Mouse (Mus musculus) thymus, postnatal 0 days (tissue): Measurements from ENCODE around the gene Mib2. TPM values are rescaled to one million over a fixed set of nuclear protein-coding genes. Genes with fewer than 3 reads are reported as not detected.
"Not testable (repeated sequence)": the region's sequence is repeated elsewhere in the genome, so short reads cannot be mapped to it uniquely, and the experiment has no call there.

Experiments
- DNase-seq: peaks from one replicate; pipeline ENCODE4 v3.0.0-alpha.2; 2015; ENCODE audit warnings: low spot score
- polyA plus RNA-seq: library from polyadenylated mRNA; unstranded; fragments of >200 nt; fragmentation: Nextera tagmentation; extraction: Ambion mirVana; gene quantifications from 2 replicates; pipeline ENCODE4 v1.2.1, GENCODE M21; 2015

The Mib2 gene
- polyA plus RNA-seq, 1 experiment from 2014 or later: 14.2 TPM

GRCm38 (mm10) chr4:155672082-155672481 is 3.1 kb upstream of the Mib2 start:
- DNase-seq: no peak

DNA sequence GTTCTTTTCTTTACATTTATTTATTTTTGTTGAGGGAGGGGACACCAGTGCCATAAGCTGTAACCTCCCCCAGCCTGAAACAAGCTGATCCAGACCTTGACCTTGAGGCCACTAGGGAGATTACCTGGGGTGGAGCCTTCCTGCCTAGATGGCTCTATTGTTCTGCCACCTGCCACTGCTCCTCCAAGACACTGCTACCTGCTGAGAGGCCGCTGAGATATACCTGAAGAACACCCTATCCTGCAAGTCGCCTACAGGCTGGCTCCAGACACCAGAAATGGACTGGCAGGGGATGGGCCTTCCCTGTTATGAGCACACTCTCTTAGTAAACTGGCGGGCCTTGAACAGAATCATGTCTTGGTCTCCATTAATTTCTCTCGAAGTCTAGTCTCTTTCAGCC is 1.2 kb upstream of the Mib2 start:
- not testable (repeated sequence) for DNase-seq

GRCm38 (mm10) chr4:155669598-155670075 is 639 bp upstream of the Mib2 start:
- DNase-seq: no peak

DNA sequence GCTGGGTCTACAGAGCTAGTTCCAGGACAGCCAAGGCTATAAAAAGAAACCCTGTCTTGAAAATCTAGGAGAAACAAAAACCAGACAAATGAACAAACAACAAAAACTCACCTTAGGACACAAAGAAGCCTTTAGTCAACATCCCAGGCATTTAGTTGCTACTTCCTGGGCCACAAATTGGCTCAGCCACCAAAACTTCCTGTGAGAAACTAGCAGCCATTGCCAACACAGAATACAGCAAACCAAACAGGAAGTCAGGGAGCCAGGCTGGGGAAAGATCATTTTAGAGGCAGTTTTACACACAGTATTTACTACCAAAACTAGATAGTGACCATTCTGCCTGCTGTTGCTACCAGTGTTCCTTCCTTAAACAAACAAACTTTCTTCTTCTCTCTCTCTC is 2.1 kb downstream of the Mib2 start:
- DNase-seq: peak; percentile 24

- DNase-seq: no peak
Measured at GRCm38 (mm10) chr4:155660641-155661040, 8.4 kb downstream of the Mib2 start.

- no peak for DNase-seq
Measured at GRCm38 (mm10) chr4:155658961-155659360, 10.0 kb downstream of the Mib2 start.

DNA sequence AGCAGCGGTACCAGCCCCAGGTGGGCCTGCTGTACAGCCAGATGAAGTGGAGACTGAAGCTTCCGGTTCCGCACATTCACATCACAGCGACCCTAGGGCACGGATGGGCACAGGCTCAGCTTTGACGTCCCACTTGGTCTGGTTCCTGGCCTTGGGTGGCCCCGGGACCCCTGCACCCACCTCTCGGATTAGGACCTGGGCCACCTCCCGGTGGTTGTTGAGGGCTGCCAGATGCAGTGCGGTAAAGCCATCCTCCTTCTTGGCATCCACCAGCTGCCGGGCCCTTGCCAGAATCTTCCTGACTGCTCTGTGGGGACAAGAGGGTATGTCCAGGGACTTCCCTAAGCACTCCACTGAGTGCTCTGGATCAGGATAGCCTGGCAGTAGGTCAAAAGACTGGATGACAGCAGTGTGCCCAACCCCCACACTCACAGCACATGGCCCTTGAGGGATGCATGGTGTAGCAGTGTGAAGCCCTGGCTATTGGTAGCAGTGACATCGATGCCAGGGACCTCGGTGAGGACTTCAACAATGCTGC is 12.7 kb downstream of the Mib2 start:
- no peak for DNase-seq

GRCm38 (mm10) chr4:155654456-155655298 is 14.3 kb downstream of the Mib2 start:
- DNase-seq: peak; percentile 73

- no peak for DNase-seq
Measured at GRCm38 (mm10) chr4:155654183-155654455, 14.9 kb downstream of the Mib2 start.

- DNase-seq: peak; percentile 10
Measured at GRCm38 (mm10) chr4:155653451-155654182, 15.4 kb downstream of the Mib2 start.

DNA sequence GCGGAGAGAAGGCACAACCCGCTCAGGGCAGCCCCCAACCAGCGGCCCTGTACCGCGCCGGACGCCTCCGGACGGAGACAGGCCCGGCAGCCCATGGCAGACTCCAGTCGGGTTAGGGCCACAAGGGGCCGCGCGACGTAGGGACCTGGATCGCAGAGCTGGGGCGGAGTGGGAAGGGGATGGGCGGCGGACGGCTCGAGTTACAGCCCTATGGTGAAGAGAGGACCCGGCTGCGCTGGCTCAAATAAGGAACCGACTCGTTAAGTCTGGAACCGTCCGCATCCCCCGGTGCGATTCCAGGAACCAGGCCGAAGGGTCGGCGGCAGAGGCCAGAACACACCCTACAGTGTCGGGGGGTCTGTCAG is 15.9 kb downstream of the Mib2 start, which contains the start of gene Mmp23:
Gene Mmp23 (minus strand): TSS at position 299 of the 365 bp plus-strand sequence.
- no peak for DNase-seq

GRCm38 (mm10) chr4:155652283-155653085 is 16.5 kb downstream of the Mib2 start:
- no peak for DNase-seq

DNA sequence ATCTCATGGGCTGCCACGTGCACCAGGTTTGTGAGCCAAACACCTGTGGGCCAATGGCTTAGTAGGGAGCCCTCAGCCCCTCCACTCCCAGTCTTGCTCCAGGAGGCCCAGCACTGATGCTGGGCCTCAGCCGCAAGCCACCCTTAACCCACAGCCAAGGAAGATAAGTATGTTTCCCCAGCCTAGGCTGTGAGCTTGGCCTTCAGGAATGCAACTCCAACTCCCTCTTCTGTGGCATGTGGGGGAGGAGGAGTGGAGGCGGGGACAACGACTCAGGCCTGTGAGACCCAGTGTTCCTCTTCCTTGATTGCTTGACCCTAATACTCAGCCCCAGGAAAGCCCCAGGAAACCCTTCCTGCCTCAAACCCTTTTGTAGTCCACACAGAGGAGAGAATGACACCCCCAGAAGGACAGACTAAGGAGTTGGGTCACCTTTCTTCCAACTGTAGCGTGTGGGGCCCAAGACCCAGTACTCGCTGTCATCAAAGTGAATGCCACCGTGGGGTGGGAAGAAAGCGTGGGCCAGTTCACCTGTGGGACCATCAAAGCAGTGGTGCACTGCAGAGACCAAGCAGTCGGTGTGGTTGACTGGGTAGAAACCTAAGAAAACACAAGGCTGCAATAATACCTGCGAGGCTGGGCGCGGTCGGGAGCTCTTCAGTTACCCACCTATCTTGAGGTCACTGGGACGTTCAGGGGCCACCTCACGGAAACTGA is 17.3 kb downstream of the Mib2 start:
- no peak for DNase-seq

DNA sequence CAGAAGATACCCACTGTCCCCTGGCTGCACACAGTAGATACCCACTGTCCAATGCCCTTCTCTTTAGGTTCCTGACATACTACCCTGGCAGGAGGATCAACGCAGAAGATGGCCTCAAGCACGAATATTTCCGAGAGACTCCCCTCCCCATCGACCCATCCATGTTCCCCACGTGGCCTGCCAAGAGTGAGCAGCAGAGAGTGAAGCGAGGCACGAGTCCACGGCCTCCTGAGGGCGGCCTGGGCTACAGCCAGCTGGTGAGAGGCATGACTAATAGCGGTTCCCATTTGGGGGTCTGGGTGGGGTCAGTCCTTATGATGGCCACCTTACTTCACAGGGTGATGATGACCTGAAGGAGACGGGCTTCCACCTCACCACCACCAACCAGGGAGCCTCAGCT is 19.6 kb downstream of the Mib2 start:
- DNase-seq: no peak

- DNase-seq: no peak
Measured at GRCm38 (mm10) chr4:155645721-155646120, 23.3 kb downstream of the Mib2 start.

GRCm38 (mm10) chr4:155645308-155645707 is 23.7 kb downstream of the Mib2 start, which contains the start of gene Gm10563:
Gene Gm10563 (minus strand): TSS chr4:155645408.
- not testable (repeated sequence) for DNase-seq

DNA sequence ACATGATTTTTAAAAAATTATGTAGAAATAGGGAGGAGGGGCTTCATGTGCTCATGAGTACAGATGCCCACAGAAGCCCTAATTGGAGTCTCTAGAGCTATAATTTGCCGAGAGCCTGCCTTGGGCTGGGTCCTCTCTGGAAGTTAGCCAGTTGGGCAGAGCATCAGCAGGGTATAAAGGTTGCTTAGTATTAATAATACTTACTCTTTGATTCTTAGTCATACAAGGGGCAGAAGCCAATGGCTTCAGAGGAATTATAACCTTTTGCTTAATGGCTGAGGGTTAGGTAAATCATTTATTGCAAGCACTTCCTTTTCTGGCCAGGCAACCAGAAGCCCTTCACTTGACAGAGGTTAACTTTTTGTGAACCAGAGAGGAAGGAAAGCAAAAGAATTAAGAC is 25.5 kb downstream of the Mib2 start:
- no peak for DNase-seq

DNA sequence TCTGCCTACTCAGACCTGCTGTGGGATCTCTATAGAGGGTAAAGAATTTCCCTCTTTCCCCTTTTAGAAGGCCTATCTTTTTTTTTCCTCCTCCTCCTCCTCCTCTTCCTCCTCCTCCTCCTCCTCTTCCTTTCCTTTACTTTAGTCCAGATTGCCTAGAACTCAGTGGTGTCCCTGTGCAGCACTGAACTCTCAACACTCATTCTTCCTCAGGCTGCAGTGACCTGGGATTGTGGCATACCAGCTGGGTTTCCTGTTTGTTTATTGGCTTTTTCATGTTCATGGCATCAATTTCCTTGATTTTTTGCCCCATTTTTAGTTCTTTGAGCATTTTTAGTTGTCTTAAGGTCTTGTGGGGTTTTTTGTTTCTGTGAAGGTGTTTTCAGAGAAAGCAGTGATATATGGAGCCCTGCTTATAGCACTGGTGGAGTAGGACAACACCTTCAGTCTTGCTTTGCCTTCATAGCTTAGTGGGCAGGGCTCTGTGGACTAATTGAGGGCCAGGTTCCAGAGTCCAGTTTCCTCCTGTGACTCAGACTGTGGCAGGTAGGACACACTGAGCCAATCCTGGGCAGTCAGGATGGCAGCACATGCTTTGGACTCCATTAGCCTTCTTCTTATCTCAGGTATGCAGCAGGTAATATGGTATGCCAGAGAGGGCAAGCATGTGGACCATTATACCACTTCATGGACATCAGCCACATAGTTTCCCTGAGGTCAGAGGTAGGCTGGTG is 33.1 kb downstream of the Mib2 start:
- DNase-seq: no peak

GRCm38 (mm10) chr4:155630267-155630666 is 38.7 kb downstream of the Mib2 start:
- no peak for DNase-seq
